Mouse (Mus musculus) heart, adult 2 months (tissue): Measurements from ENCODE around the gene Mex3a.

Experiments used
- CTCF ChIP-seq: fragments of 200-600 bp; IDR thresholded peaks from 2 replicates; pipeline ENCODE4 v1.8.1; 2022; ENCODE audit warnings: antibody characterized with exemption, mild to moderate bottlenecking, moderate library complexity
- EP300 ChIP-seq: fragments of 200-500 bp; IDR thresholded peaks from 2 replicates; pipeline ENCODE4 v1.6.1; 2011; ENCODE audit warnings: low read depth, low read length, control low read depth; ENCODE audit not compliant: insufficient read depth
- POLR2A ChIP-seq: fragments of 200-500 bp; IDR thresholded peaks from 2 replicates; pipeline ENCODE4 v1.6.1; 2011; ENCODE audit warnings: mild to moderate bottlenecking, low read depth, low read length, control low read depth; ENCODE audit not compliant: insufficient read depth

DNA sequence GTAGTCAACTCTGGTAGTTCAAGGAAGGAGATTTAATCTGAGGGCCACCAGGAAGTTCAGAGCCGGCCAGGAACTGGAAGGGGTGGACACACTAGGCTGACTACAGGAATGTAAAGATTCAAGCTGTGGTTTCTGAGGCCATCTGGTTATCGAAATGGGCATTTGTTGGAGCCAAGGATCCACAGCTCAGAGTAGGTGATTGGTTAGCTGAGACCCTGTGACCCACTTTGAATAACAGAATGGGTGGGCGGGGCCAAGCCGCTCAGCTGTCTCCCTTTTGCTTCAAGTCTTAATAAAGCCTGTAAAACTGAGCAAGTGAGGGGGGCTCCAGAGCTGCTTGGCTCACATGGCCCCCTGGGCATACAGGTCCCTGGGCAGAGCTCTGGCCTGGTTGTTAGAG, 29.8 kb downstream of the Mex3a start:
- TF ChIP-seq CTCF (no peak), POLR2A (no peak), EP300 (no peak)
